28 mouse cellular contexts compared by ENCODE assay signal in genomic region chr14:51200466-51200865, GRCm38 (mm10). TPM values are rescaled to one million over a fixed set of nuclear protein-coding genes. Genes with fewer than 3 reads are reported as not detected.
"Had no signal": no experiment of that assay in that cellular context is flagged by ENCODE, and none has a peak within 500 bp of the region (broad histone marks: within the 10 kb centered on the region; RNA-seq: fewer than 3 reads in every experiment).

No protein-coding gene starts in this region.

- H3K27ac ChIP-seq: kidney, postnatal 0 days; limb, embryonic 12.5 days; limb, embryonic 15.5 days; liver, embryonic 14.5 days; macrophage; midbrain, embryonic 12.5 days; midbrain, embryonic 15.5 days; stomach, postnatal 0 days had no signal

- H3K4me1 ChIP-seq: limb, embryonic 12.5 days; limb, embryonic 15.5 days; midbrain, embryonic 12.5 days; midbrain, embryonic 15.5 days had no signal

- H3K27me3 ChIP-seq: limb, embryonic 12.5 days; limb, embryonic 15.5 days; midbrain, embryonic 12.5 days; midbrain, embryonic 15.5 days had no signal

- H3K4me2 ChIP-seq: limb, embryonic 12.5 days; limb, embryonic 15.5 days; liver, embryonic 11.5 days; lung, embryonic 14.5 days; midbrain, embryonic 12.5 days; midbrain, embryonic 15.5 days had no signal

- H3K9me3 ChIP-seq: limb, embryonic 12.5 days; limb, embryonic 15.5 days; midbrain, embryonic 12.5 days; midbrain, embryonic 15.5 days had no signal

- H3K36me3 ChIP-seq: limb, embryonic 12.5 days; limb, embryonic 15.5 days; midbrain, embryonic 12.5 days; midbrain, embryonic 15.5 days had no signal

- H3K9ac ChIP-seq: limb, embryonic 12.5 days; limb, embryonic 15.5 days; liver, embryonic 14.5 days; liver, postnatal 0 days; lung, embryonic 14.5 days; midbrain, embryonic 12.5 days; midbrain, embryonic 15.5 days had no signal

- H3K4me3 ChIP-seq: limb, embryonic 12.5 days; limb, embryonic 15.5 days; midbrain, embryonic 12.5 days; midbrain, embryonic 15.5 days had no signal

- DNase-seq: kidney, postnatal 25 days; liver, postnatal 0 days; lung, embryonic 14.5 days; right cerebral cortex, postnatal 4 days; thymus, adult 2 months; thymus, postnatal 25 days had no signal

- ATAC-seq: liver, postnatal 0 days; lung, postnatal 0 days; midbrain, embryonic 15.5 days had no signal

RNA-seq across cellular contexts. Expression of gene Ang2, which starts 1.5 kb away (rescaled TPM):
- total RNA-seq: layer of hippocampus, adult 8-10 months; layer of hippocampus, postnatal 14 days; left cerebral cortex, postnatal 14 days; left cerebral cortex, postnatal 4 days; megakaryocyte, adult 5-6 weeks; monocyte, adult 5-6 weeks had no signal
- polyA plus RNA-seq: kidney, embryonic 14.5 days; kidney, postnatal 0 days; large intestine, adult 2 months; limb, embryonic 12.5 days; limb, embryonic 15.5 days; liver, embryonic 11.5 days; liver, embryonic 14.5 days; liver, postnatal 0 days; lung, embryonic 14.5 days; lung, postnatal 0 days; macrophage; midbrain, embryonic 12.5 days; midbrain, embryonic 15.5 days; neural tube, embryonic 11.5 days; neural tube, embryonic 14.5 days; stomach, embryonic 14.5 days had no signal

RNA-seq across cellular contexts. Expression of gene Ear14, which starts 2.7 kb away (rescaled TPM):
- total RNA-seq: layer of hippocampus, adult 8-10 months; layer of hippocampus, postnatal 14 days; left cerebral cortex, adult 8-10 months; left cerebral cortex, postnatal 14 days; left cerebral cortex, postnatal 4 days; megakaryocyte, adult 5-6 weeks; monocyte, adult 5-6 weeks had no signal
- polyA plus RNA-seq: kidney, embryonic 14.5 days; kidney, postnatal 0 days; large intestine, adult 2 months; limb, embryonic 12.5 days; limb, embryonic 15.5 days; liver, embryonic 11.5 days; liver, embryonic 14.5 days; liver, postnatal 0 days; lung, embryonic 14.5 days; lung, postnatal 0 days; macrophage; midbrain, embryonic 12.5 days; midbrain, embryonic 15.5 days; neural tube, embryonic 11.5 days; neural tube, embryonic 14.5 days; stomach, embryonic 14.5 days; stomach, postnatal 0 days; thymus, adult 2 months had no signal

RNA-seq across cellular contexts. Expression of gene Rnase2b, which starts 38.4 kb away (rescaled TPM):
- total RNA-seq: layer of hippocampus, postnatal 14 days; left cerebral cortex, adult 8-10 months; left cerebral cortex, postnatal 14 days; left cerebral cortex, postnatal 4 days; monocyte, adult 5-6 weeks had no signal
- polyA plus RNA-seq: kidney, embryonic 14.5 days; kidney, postnatal 0 days; large intestine, adult 2 months; limb, embryonic 12.5 days; limb, embryonic 15.5 days; liver, embryonic 11.5 days; liver, embryonic 14.5 days; liver, postnatal 0 days; lung, embryonic 14.5 days; macrophage; midbrain, embryonic 12.5 days; midbrain, embryonic 15.5 days; neural tube, embryonic 11.5 days; neural tube, embryonic 14.5 days; stomach, embryonic 14.5 days; thymus, adult 2 months had no signal

RNA-seq across cellular contexts. Expression of gene Rnase1, which starts 53.9 kb away (rescaled TPM):
- total RNA-seq: megakaryocyte, adult 5-6 weeks; monocyte, adult 5-6 weeks had no signal
- polyA plus RNA-seq: limb, embryonic 12.5 days; liver, embryonic 11.5 days; liver, embryonic 14.5 days; macrophage; midbrain, embryonic 12.5 days; midbrain, embryonic 15.5 days had no signal

RNA-seq across cellular contexts. Expression of gene Rnase2a, which starts 55.4 kb away (rescaled TPM):
- total RNA-seq: layer of hippocampus, adult 8-10 months; layer of hippocampus, postnatal 14 days; left cerebral cortex, adult 8-10 months; left cerebral cortex, postnatal 14 days; left cerebral cortex, postnatal 4 days; monocyte, adult 5-6 weeks had no signal
- polyA plus RNA-seq: kidney, embryonic 14.5 days; kidney, postnatal 0 days; large intestine, adult 2 months; limb, embryonic 12.5 days; limb, embryonic 15.5 days; liver, embryonic 11.5 days; liver, embryonic 14.5 days; liver, postnatal 0 days; lung, embryonic 14.5 days; lung, postnatal 0 days; macrophage; midbrain, embryonic 12.5 days; midbrain, embryonic 15.5 days; neural tube, embryonic 11.5 days; neural tube, embryonic 14.5 days; stomach, embryonic 14.5 days; stomach, postnatal 0 days had no signal
